Comparison of ENCODE assay signal across 23 mouse cellular contexts in the genomic region with DNA sequence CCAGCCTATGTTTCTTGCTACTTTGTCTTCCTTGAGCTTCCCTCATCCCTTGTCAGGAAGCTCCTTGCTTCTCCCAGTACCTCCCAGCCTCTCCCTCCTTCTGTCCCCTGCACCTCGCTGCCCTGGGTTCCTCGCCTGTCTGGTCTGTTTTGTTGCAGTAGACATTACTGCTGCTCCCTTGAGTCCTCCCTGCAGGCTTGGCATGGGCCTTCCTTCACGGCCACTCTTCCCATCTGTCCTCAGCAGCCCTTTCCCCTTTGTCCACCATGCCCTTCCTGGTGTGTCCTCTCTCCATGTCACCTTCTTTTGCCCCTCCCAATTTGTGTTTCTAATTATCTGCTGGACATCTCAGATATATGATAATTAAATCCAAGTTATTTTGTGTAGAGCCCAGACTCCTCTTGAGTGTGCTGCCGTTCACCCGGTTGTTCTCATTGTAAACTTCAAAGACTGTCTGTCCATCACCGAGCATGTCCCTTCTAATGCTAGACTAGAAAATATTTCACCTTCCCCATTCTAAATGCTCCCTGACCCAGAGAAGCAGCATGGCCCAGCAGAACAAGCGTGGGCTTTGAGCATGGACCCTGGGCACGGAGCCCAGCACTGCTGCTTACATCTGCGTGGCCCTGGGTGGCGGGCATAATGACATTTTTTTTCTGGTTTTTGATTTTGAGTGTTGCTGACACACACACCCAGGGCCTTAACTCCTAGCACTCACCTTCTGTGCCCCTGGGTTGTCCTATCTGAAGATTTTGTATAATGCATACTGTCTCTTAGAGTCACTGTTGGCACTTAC.
A peak's percentile ranks its signal among the peaks of the same experiment; 100 is the strongest.
DNase-seq lines count a peak whose midpoint lies in the region; ATAC-seq lines count a peak whose summit lies in the region.
"Had no signal": no experiment of that assay in that cellular context is flagged by ENCODE, and none has a peak within 500 bp of the region (broad histone marks: within the 10 kb centered on the region; RNA-seq: fewer than 3 reads in every experiment).

No protein-coding gene starts in this region.

- H3K9ac ChIP-seq in forebrain, embryonic 12.5 days = no peak overlapping the region
- H3K9ac ChIP-seq: embryonic facial prominence, embryonic 12.5 days; embryonic facial prominence, embryonic 15.5 days; forebrain, embryonic 13.5 days; hindbrain, embryonic 14.5 days had no signal

- no peaks in the 10 kb centered on the region for H3K4me1 ChIP-seq in forebrain, embryonic 10.5 days
- peaks cover 9% of the 10 kb centered on the region; the same call in 1 of the 2 replicates for H3K4me1 ChIP-seq in forebrain, embryonic 12.5 days
- H3K4me1 ChIP-seq: embryonic facial prominence, embryonic 12.5 days; embryonic facial prominence, embryonic 15.5 days; hindbrain, embryonic 10.5 days had no signal

- peaks cover 16% of the 10 kb centered on the region for H3K36me3 ChIP-seq in forebrain, embryonic 10.5 days (replicated peaks)
- H3K36me3 ChIP-seq in forebrain, embryonic 12.5 days (replicated peaks) = no peaks in the 10 kb centered on the region

- no peak for ATAC-seq in forebrain, embryonic 12.5 days (ENCODE audit: low FRiP score)
- ATAC-seq: activated CD4-positive, CD25-positive, alpha-beta regulatory T cell, adult 4 months; CD4-positive, CD25-positive, alpha-beta regulatory T cell, adult 4 months; forebrain, embryonic 13.5 days; forebrain, embryonic 16.5 days had no signal

- H3K4me3 ChIP-seq in forebrain, embryonic 10.5 days = no peak overlapping the region
- no peak overlapping the region for H3K4me3 ChIP-seq in forebrain, embryonic 12.5 days (replicated peaks)
- H3K4me3 ChIP-seq: embryonic facial prominence, embryonic 12.5 days; embryonic facial prominence, embryonic 15.5 days; forebrain, embryonic 13.5 days; hindbrain, embryonic 10.5 days had no signal

- no peaks in the 10 kb centered on the region for H3K9me3 ChIP-seq in forebrain, embryonic 10.5 days
- H3K9me3 ChIP-seq in forebrain, embryonic 12.5 days = no peaks in the 10 kb centered on the region
- H3K9me3 ChIP-seq: embryonic facial prominence, embryonic 12.5 days; embryonic facial prominence, embryonic 15.5 days; forebrain, embryonic 13.5 days; hindbrain, embryonic 10.5 days had no signal

- intact Hi-C loops in left cerebral cortex, postnatal 4 days (cut with DNase I) = no loop called here
- intact Hi-C loops in left cerebral cortex, postnatal 25 days (cut with DNase I) = no loop called here

- no peak overlapping the region for H3K4me2 ChIP-seq in forebrain, embryonic 12.5 days
- H3K4me2 ChIP-seq: embryonic facial prominence, embryonic 12.5 days; embryonic facial prominence, embryonic 15.5 days; forebrain, embryonic 13.5 days; heart, embryonic 11.5 days; hindbrain, embryonic 14.5 days had no signal

- peak; percentile 7 for DNase-seq in forebrain, embryonic 10.5 days (ENCODE audit: extremely low spot score, low spot score)
- peak; percentile 63 for DNase-seq in left cerebral cortex, postnatal 4 days
- DNase-seq in left cerebral cortex, postnatal 25 days (ENCODE audit: low spot score in 2 of 2) = no peak
- DNase-seq in ovary, postnatal 36 days (ENCODE audit: low spot score) = peak; percentile 52
- DNase-seq in ovary, postnatal 14 days (ENCODE audit: low spot score) = no peak
- no peak for DNase-seq in adrenal gland, postnatal 4 days (ENCODE audit: low spot score in 2 of 2)
- DNase-seq: adrenal gland, adult 8-10 months; adrenal gland, postnatal 25 days; cerebellum, adult 2 months; gastrocnemius, postnatal 10 days; gastrocnemius, postnatal 36 days; heart, postnatal 36 days; kidney, adult 11 months had no signal

- no peak overlapping the region for H3K27ac ChIP-seq in forebrain, embryonic 10.5 days
- no peak overlapping the region for H3K27ac ChIP-seq in forebrain, embryonic 12.5 days
- H3K27ac ChIP-seq: embryonic facial prominence, embryonic 12.5 days; embryonic facial prominence, embryonic 15.5 days; forebrain, embryonic 13.5 days; hindbrain, embryonic 10.5 days; hindbrain, embryonic 14.5 days had no signal

- peaks cover 44% of the 10 kb centered on the region for H3K27me3 ChIP-seq in forebrain, embryonic 10.5 days (ENCODE audit: poor library complexity, severe bottlenecking)
- peaks cover 33% of the 10 kb centered on the region for H3K27me3 ChIP-seq in forebrain, embryonic 12.5 days
- H3K27me3 ChIP-seq: embryonic facial prominence, embryonic 12.5 days; embryonic facial prominence, embryonic 15.5 days had no signal

- WGBS in forebrain, embryonic 10.5 days = 94% methylated on average over 10 of the region's 10 CpGs
- WGBS in forebrain, embryonic 12.5 days = 83% methylated on average over 10 of the region's 10 CpGs

Comparison
In these comparisons a context has a peak if more than half of its experiments do, and no peak if none do; other contexts are left out.
1. DNase-seq: peak in forebrain, embryonic 10.5 days (single experiment), left cerebral cortex, postnatal 4 days (single experiment) and ovary, postnatal 36 days (single experiment); none in left cerebral cortex, postnatal 25 days (0 of 2), ovary, postnatal 14 days (single experiment) and adrenal gland, postnatal 4 days (0 of 2).